Mouse (Mus musculus): ENCODE measurements around the gene Cltrn. TPM values are rescaled to one million over a fixed set of nuclear protein-coding genes. Genes with fewer than 3 reads are reported as not detected.

Cltrn gene
- polyA plus RNA-seq, 1 experiment from 2014 or later: 0.63 TPM

- WGBS (ENCODE audit: insufficient replicate concordance): 61% methylated on average over 6 of the region's 6 CpGs
- Histone ChIP-seq H3K9ac (no peak overlapping the region), H3K9me3 (replicated peaks) (no peaks in the 10 kb centered on the region), H3K4me2 (0 out of 2 replicates have a peak overlapping the region, but pooled peaks have one; percentile 11), H3K36me3 (no peaks in the 10 kb centered on the region), H3K27me3 (replicated peaks) (0 out of 2 replicates have a peak, but pooled peaks cover 3% of the 10 kb centered on the region), H3K4me1 (peaks cover 12% of the 10 kb centered on the region; the same call in 1 of the 2 replicates), H3K27ac (peak overlapping the region; percentile 53; the same call in 1 of the 2 replicates), H3K4me3 (no peak overlapping the region)
- ATAC-seq: peak; percentile 91
Observed at GRCm38 (mm10) chrX:164145463-164146250, 57.0 kb downstream of the Cltrn start.

- Histone ChIP-seq H3K4me3 (no peak overlapping the region), H3K4me2 (no peak overlapping the region), H3K9me3 (replicated peaks) (no peaks in the 10 kb centered on the region), H3K36me3 (no peaks in the 10 kb centered on the region), H3K4me1 (no peaks in the 10 kb centered on the region), H3K27ac (no peak overlapping the region), H3K27me3 (replicated peaks) (no peaks in the 10 kb centered on the region), H3K9ac (no peak overlapping the region)
- WGBS (ENCODE audit: insufficient replicate concordance): 61% methylated on average over 2 of the region's 2 CpGs
- no peak for ATAC-seq
Observed at GRCm38 (mm10) chrX:164152703-164153102, 64.1 kb downstream of the Cltrn start.

DNA sequence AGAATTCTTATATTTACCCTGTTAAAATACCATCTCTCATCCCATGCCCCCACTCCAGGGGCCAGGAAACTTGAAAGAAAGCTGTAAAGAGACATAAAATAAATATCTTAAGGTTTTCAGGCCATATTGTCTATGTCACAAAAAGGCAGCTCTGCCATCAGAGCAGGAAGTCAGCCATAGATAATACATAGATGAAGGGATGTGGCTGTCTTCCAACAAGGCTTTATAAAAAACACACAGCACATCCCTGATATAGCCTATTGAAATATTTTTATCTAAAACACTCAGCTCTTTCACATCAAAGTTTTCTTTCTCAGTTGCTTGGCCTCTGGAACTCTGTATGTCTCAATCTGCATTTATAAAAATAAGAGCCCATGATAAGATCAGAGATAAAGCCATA is 65.0 kb downstream of the Cltrn start:
- no peak for ATAC-seq
- Histone ChIP-seq H3K4me3 (no peak overlapping the region), H3K27ac (no peak overlapping the region), H3K9ac (no peak overlapping the region), H3K9me3 (replicated peaks) (no peaks in the 10 kb centered on the region), H3K27me3 (replicated peaks) (no peaks in the 10 kb centered on the region), H3K4me1 (no peaks in the 10 kb centered on the region), H3K36me3 (no peaks in the 10 kb centered on the region), H3K4me2 (no peak overlapping the region)

DNA sequence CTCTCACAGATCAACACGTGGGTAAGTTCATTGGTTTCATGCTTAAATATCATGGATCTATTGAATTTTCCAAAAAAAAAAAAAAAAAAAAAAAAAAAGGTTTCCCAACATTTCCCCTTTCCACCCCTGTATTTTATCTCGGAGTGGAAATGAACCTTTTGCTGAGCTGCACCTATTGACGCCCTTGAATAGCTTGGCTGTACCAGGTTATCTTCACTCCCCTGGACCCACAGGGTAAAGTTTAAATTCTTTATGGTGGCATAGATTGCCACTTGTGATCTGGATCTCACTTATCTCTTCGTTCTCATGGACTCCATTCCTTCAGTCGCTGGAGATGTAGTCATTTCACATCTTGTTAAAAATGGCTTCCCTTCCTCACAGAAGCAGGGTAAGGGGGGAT is 66.0 kb downstream of the Cltrn start:
- Histone ChIP-seq H3K9me3 (replicated peaks) (no peaks in the 10 kb centered on the region), H3K9ac (no peak overlapping the region), H3K4me2 (no peak overlapping the region), H3K4me1 (no peaks in the 10 kb centered on the region), H3K27me3 (replicated peaks) (0 out of 2 replicates have a peak, but pooled peaks cover 1% of the 10 kb centered on the region), H3K4me3 (no peak overlapping the region), H3K36me3 (no peaks in the 10 kb centered on the region), H3K27ac (no peak overlapping the region)
- ATAC-seq: no peak
- WGBS (ENCODE audit: insufficient replicate concordance): 62% methylated on average over 5 of the region's 5 CpGs

GRCm38 (mm10) chrX:164164681-164165080 is 76.1 kb downstream of the Cltrn start:
- 35% methylated on average over 1 of the region's 1 CpGs for WGBS (ENCODE audit: insufficient replicate concordance)
- H3K9ac ChIP-seq: no peak overlapping the region
- no peak overlapping the region for H3K27ac ChIP-seq
- H3K4me2 ChIP-seq: no peak overlapping the region
- no peaks in the 10 kb centered on the region for H3K36me3 ChIP-seq
- H3K9me3 ChIP-seq (replicated peaks): no peaks in the 10 kb centered on the region
- H3K4me1 ChIP-seq: no peaks in the 10 kb centered on the region; the same call in 1 of the 2 replicates
- peaks cover 11% of the 10 kb centered on the region; the same call in 1 of the 2 replicates for H3K27me3 ChIP-seq (replicated peaks)
- no peak overlapping the region for H3K4me3 ChIP-seq
- peak; percentile 89 for ATAC-seq

Other genes with a start within 250 kb of the Cltrn start
- gene Ap1s2, start 179.8 kb upstream of the Cltrn start, polyA plus RNA-seq (2016; fragmentation: Nextera tagmentation; extraction: Ambion mirVana): 6.0 and 6.2 TPM in 2 replicates
- 25.5 and 32.2 TPM in 2 replicates for gene Zrsr2, start 130.2 kb upstream of the Cltrn start, polyA plus RNA-seq (2016; fragmentation: Nextera tagmentation; extraction: Ambion mirVana)
- gene Car5b, start 60.8 kb upstream of the Cltrn start, polyA plus RNA-seq (2016; fragmentation: Nextera tagmentation; extraction: Ambion mirVana): 0.14 and 0.22 TPM in 2 replicates
- 23.3 and 24.8 TPM in 2 replicates for gene Siah1b, start 12.3 kb upstream of the Cltrn start, polyA plus RNA-seq (2016; fragmentation: Nextera tagmentation; extraction: Ambion mirVana)
- gene Ace2, start 50.5 kb downstream of the Cltrn start, polyA plus RNA-seq (2016; fragmentation: Nextera tagmentation; extraction: Ambion mirVana): not detected in 2 replicates
- 0.16 and 0.20 TPM in 2 replicates for gene Bmx, start 169.4 kb downstream of the Cltrn start, polyA plus RNA-seq (2016; fragmentation: Nextera tagmentation; extraction: Ambion mirVana)
- 18.8 and 19.8 TPM in 2 replicates for gene Pir, start 180.5 kb downstream of the Cltrn start, polyA plus RNA-seq (2016; fragmentation: Nextera tagmentation; extraction: Ambion mirVana)